Mouse (Mus musculus) cortical plate, adult 2 months (tissue): ENCODE results near the gene Npas3.

Source experiments
- CTCF ChIP-seq: fragments of 200-500 bp; IDR thresholded peaks from 2 replicates; pipeline ENCODE4 v1.5.1; 2011; ENCODE audit warnings: mild to moderate bottlenecking, control low read depth, low read length; ENCODE audit not compliant: insufficient read depth; ENCODE audit errors: extremely low read depth
- POLR2A ChIP-seq: fragments of 200-500 bp; IDR thresholded peaks from 2 replicates; pipeline ENCODE4 v1.6.1; 2011; ENCODE audit warnings: mild to moderate bottlenecking, low read length, control low read depth; ENCODE audit not compliant: insufficient read depth; ENCODE audit errors: extremely low read depth

GRCm38 (mm10) chr12:54067886-54068756 lies 819.6 kb downstream of the Npas3 start:
- TF ChIP-seq POLR2A (no peak), CTCF (no peak)
